Mouse (Mus musculus): ENCODE measurements around the gene Csrnp2. TPM values are rescaled to one million over a fixed set of nuclear protein-coding genes. Genes with fewer than 3 reads are reported as not detected.

Csrnp2 gene
- polyA plus RNA-seq, 2 experiments = 0.58 to 0.59 TPM

- no peak overlapping the region for H3K27ac ChIP-seq
- peaks cover 4 to 19% of the 10 kb centered on the region in 2 experiments; a peak in 3 of 4 replicates for H3K4me1 ChIP-seq (replicated peaks; ENCODE audit: control insufficient read depth in 2 of 2, insufficient read depth in 2 of 2, low read length in 1 of 2)
- no peaks in the 10 kb centered on the region for H3K27me3 ChIP-seq (ENCODE audit: control insufficient read depth, insufficient read depth, low read length)
- no peaks in the 10 kb centered on the region for H3K9me3 ChIP-seq (ENCODE audit: control insufficient read depth, low read length)
- no peak overlapping the region for H3K4me2 ChIP-seq (ENCODE audit: low read depth)
- DNase-seq (ENCODE audit: low read depth in 3 of 3, low spot score in 3 of 3) (peak; percentile 30 to 42 (median 41)), ATAC-seq (ENCODE audit: insufficient read depth) (no peak)
- H3K9ac ChIP-seq (replicated peaks) = no peak overlapping the region
- H3K4me3 ChIP-seq (ENCODE audit: insufficient read depth in 1 of 2, low read depth in 2 of 2, low read length in 2 of 2) = no peak overlapping the region
- TF ChIP-seq EP300 (IDR thresholded peaks at IDR 0.05; ENCODE audit: low read depth) = no peak
- peak; percentile 79 for TF ChIP-seq CTCF (IDR thresholded peaks at IDR 0.05; ENCODE audit: low read depth)
- WGBS (ENCODE audit: insufficient replicate concordance) = 15% methylated on average over 6 of the region's 6 CpGs
- no peaks in the 10 kb centered on the region for H3K36me3 ChIP-seq (replicated peaks; ENCODE audit: control insufficient read depth, insufficient read depth, low read depth)
Observed at GRCm38 (mm10) chr15:100463712-100464111, 31.6 kb downstream of the Csrnp2 start.

GRCm38 (mm10) chr15:100462086-100462485 is 33.2 kb downstream of the Csrnp2 start:
- 68% methylated on average over 4 of the region's 5 CpGs for WGBS (ENCODE audit: insufficient replicate concordance)
- peaks cover 4 to 22% of the 10 kb centered on the region in 2 experiments; a peak in 3 of 4 replicates for H3K4me1 ChIP-seq (replicated peaks; ENCODE audit: control insufficient read depth in 2 of 2, insufficient read depth in 2 of 2, low read length in 1 of 2)
- TF ChIP-seq EP300 (IDR thresholded peaks at IDR 0.05; ENCODE audit: low read depth) = no peak
- TF ChIP-seq CTCF (IDR thresholded peaks at IDR 0.05; ENCODE audit: low read depth) = no peak
- no peaks in the 10 kb centered on the region for H3K9me3 ChIP-seq (ENCODE audit: control insufficient read depth, low read length)
- H3K4me3 ChIP-seq (ENCODE audit: insufficient read depth in 1 of 2, low read depth in 2 of 2, low read length in 2 of 2) = no peak overlapping the region
- no peaks in the 10 kb centered on the region for H3K27me3 ChIP-seq (ENCODE audit: control insufficient read depth, insufficient read depth, low read length)
- DNase-seq (ENCODE audit: low read depth in 3 of 3, low spot score in 3 of 3) = no peak
- no peak overlapping the region for H3K27ac ChIP-seq
- no peak for ATAC-seq (ENCODE audit: insufficient read depth)
- no peaks in the 10 kb centered on the region for H3K36me3 ChIP-seq (replicated peaks; ENCODE audit: control insufficient read depth, insufficient read depth, low read depth)
- H3K4me2 ChIP-seq (ENCODE audit: low read depth) = no peak overlapping the region
- no peak overlapping the region for H3K9ac ChIP-seq (replicated peaks)

GRCm38 (mm10) chr15:100461646-100462045 is 33.6 kb downstream of the Csrnp2 start:
- Histone ChIP-seq H3K4me2 (ENCODE audit: low read depth) (no peak overlapping the region), H3K27me3 (ENCODE audit: control insufficient read depth, insufficient read depth, low read length) (no peaks in the 10 kb centered on the region), H3K36me3 (replicated peaks; ENCODE audit: control insufficient read depth, insufficient read depth, low read depth) (no peaks in the 10 kb centered on the region), H3K27ac (no peak overlapping the region), H3K4me3 (ENCODE audit: insufficient read depth in 1 of 2, low read depth in 2 of 2, low read length in 2 of 2) (no peak overlapping the region), H3K4me1 (replicated peaks; ENCODE audit: control insufficient read depth in 2 of 2, insufficient read depth in 2 of 2, low read length in 1 of 2) (peaks cover 4 to 22% of the 10 kb centered on the region in 2 experiments; a peak in 3 of 4 replicates), H3K9ac (replicated peaks) (no peak overlapping the region), H3K9me3 (ENCODE audit: control insufficient read depth, low read length) (no peaks in the 10 kb centered on the region)
- no peak for ATAC-seq (ENCODE audit: insufficient read depth)
- TF ChIP-seq EP300 (IDR thresholded peaks at IDR 0.05; ENCODE audit: low read depth) = no peak
- DNase-seq (ENCODE audit: low read depth in 3 of 3, low spot score in 3 of 3) = no peak
- WGBS (ENCODE audit: insufficient replicate concordance) = 45% methylated on average over 9 of the region's 9 CpGs

DNA sequence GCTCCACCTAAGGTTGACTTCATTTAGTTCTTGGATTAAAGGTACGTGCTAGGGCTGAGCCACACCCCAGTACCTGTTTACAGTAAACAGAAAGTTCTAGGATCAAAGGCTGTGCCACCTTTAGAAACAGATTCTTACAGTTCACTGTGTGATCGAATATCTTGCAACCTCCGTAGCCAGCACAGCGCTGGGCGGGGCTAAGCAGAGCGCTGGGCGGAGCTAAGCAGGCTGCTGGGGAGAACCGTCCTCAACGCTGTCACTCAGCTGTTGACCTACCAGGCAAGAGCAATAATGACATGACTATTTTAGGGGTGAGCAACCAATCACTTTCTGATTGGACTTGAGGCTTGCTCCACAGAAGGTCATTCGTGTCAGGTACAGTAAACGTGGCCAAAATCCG is 34.3 kb downstream of the Csrnp2 start:
- WGBS (ENCODE audit: insufficient replicate concordance) = 8% methylated on average over 12 of the region's 12 CpGs
- Histone ChIP-seq H3K9ac (replicated peaks) (0 out of 2 replicates have a peak overlapping the region, but pooled peaks have one; percentile 27), H3K27me3 (ENCODE audit: control insufficient read depth, insufficient read depth, low read length) (no peaks in the 10 kb centered on the region), H3K27ac (no peak overlapping the region), H3K4me2 (ENCODE audit: low read depth) (peak overlapping the region; percentile 57), H3K4me3 (ENCODE audit: insufficient read depth in 1 of 2, low read depth in 2 of 2, low read length in 2 of 2) (peak overlapping the region in 1 of 2 experiments; percentile 26; a peak in 3 of 4 replicates), H3K4me1 (replicated peaks; ENCODE audit: control insufficient read depth in 2 of 2, insufficient read depth in 2 of 2, low read length in 1 of 2) (peaks cover 4 to 22% of the 10 kb centered on the region in 2 experiments; a peak in 3 of 4 replicates), H3K9me3 (ENCODE audit: control insufficient read depth, low read length) (no peaks in the 10 kb centered on the region), H3K36me3 (replicated peaks; ENCODE audit: control insufficient read depth, insufficient read depth, low read depth) (no peaks in the 10 kb centered on the region)
- TF ChIP-seq EP300 (IDR thresholded peaks at IDR 0.05; ENCODE audit: low read depth) (no peak), CTCF (IDR thresholded peaks at IDR 0.05; ENCODE audit: low read depth) (no peak)
- ATAC-seq (ENCODE audit: insufficient read depth) (peak; percentile 72), DNase-seq (ENCODE audit: low read depth in 3 of 3, low spot score in 3 of 3) (peak; percentile 49 to 64 (median 57))

- WGBS (ENCODE audit: insufficient replicate concordance) = 23% methylated on average over 10 of the region's 10 CpGs
- H3K27ac ChIP-seq = no peak overlapping the region
- no peak overlapping the region for H3K4me3 ChIP-seq (ENCODE audit: insufficient read depth in 1 of 2, low read depth in 2 of 2, low read length in 2 of 2)
- H3K36me3 ChIP-seq (replicated peaks; ENCODE audit: control insufficient read depth, insufficient read depth, low read depth) = no peaks in the 10 kb centered on the region
- peak; percentile 61 to 76 (median 70) for DNase-seq (ENCODE audit: low read depth in 3 of 3, low spot score in 3 of 3)
- no peak for ATAC-seq (ENCODE audit: insufficient read depth)
- peak; percentile 73 for TF ChIP-seq CTCF (IDR thresholded peaks at IDR 0.05; ENCODE audit: low read depth)
- no peak for TF ChIP-seq EP300 (IDR thresholded peaks at IDR 0.05; ENCODE audit: low read depth)
- no peaks in the 10 kb centered on the region for H3K9me3 ChIP-seq (ENCODE audit: control insufficient read depth, low read length)
- no peak overlapping the region for H3K4me2 ChIP-seq (ENCODE audit: low read depth)
- H3K4me1 ChIP-seq (replicated peaks; ENCODE audit: control insufficient read depth in 2 of 2, insufficient read depth in 2 of 2, low read length in 1 of 2) = peaks cover 4 to 22% of the 10 kb centered on the region in 2 experiments; a peak in 3 of 4 replicates
- H3K9ac ChIP-seq (replicated peaks) = no peak overlapping the region
- H3K27me3 ChIP-seq (ENCODE audit: control insufficient read depth, insufficient read depth, low read length) = no peaks in the 10 kb centered on the region
Observed at GRCm38 (mm10) chr15:100458055-100458454, 37.2 kb downstream of the Csrnp2 start.

Measured in liver, embryonic 14.5 days (tissue).